Mouse (Mus musculus) frontal cortex, postnatal 36 days (tissue): ENCODE results near the gene Tmem247.
A peak's percentile ranks its signal among the peaks of the same experiment; 100 is the strongest.

Source experiments
- DNase-seq, 2 experiments: peaks; one replicate each; pipeline ENCODE4 v3.0.0; 2022; ENCODE audit warnings: low spot score in 2 of 2

Tmem247 gene

DNA sequence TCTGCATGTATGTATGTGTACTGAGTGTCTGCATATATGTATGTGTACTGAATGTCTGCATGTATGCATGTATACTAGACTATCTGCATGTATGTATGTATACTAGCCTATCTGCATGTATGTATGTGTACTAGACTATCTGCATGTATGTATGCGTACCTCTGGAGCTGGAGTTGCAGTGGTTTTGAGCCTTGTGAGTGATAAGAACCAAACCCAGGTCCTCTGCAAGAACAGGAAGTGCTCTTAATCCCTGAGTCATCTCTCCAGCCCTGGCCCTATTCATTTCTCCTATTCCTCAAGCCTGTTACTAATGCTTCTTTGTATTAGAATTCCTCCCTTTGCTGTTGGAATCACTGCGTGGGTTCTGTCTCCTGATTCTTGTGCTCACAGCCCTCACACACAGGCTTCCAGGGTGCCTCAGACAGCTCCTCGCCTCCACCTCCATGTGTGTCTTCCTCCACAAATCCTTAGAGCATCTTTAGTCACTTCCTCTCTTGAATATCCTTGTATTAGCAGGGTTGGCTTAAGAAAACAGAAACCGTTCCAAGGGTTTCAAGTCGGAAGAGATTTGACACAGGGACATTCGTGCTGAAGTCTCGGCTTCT is 4.0 kb upstream of the Tmem247 start:
- DNase-seq = no peak

DNA sequence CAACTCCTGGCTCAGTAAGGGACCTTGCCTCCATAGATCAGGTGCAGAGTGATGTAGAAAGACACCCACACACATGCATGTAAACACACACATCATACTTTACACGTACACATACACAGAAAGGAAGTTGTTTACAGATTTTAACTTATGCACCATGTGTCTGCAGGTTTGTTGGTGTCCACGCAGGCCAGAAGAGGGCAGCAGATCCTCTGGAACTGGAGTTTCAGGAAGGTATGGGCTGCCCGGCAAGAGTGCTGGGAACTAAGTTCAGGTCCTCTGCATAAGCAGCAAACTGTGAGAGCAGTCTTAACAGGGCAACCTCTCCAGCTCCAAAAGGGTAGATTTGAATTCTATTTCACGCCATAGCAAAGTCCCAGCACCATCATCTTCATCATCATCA is 1.6 kb upstream of the Tmem247 start:
- no peak for DNase-seq

DNA sequence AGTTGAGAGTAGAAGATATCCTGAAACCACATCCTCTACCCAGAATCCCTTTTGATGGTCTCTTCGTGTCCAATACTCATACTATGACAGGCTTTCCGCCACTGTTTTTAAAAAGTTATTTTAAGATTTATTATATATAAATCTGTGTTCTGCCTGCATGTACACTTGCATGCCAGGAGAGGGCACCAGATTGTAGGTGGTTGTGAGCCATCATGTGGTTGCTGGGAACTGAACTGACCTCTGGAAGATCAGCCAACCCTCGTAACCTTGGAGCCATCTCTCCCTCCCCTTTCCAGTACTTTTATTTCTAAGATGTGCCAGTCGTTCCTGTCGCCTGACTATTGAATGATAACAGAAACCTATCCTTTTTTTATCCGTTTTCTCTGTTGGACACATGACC is 1.6 kb downstream of the Tmem247 start:
- DNase-seq = no peak

DNA sequence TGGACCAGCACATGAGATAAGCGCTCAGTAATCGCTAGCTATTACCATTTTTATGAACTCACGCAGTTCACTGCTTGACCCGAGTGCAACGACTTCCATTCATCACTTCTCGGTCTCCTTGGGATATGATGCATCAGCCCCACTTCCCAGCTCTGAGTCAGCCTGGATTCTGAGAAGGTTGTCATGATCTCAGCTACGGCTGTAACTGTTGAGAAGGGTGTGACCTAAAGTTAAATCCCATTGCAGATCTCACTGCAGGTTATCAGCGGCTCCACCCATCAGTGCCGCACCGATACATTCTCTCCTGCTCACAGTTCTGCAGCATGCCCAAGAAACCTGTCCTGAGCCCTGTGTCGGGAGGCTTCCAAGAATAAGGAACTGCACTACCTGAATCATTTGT is 2.6 kb downstream of the Tmem247 start:
- no peak for DNase-seq

DNA sequence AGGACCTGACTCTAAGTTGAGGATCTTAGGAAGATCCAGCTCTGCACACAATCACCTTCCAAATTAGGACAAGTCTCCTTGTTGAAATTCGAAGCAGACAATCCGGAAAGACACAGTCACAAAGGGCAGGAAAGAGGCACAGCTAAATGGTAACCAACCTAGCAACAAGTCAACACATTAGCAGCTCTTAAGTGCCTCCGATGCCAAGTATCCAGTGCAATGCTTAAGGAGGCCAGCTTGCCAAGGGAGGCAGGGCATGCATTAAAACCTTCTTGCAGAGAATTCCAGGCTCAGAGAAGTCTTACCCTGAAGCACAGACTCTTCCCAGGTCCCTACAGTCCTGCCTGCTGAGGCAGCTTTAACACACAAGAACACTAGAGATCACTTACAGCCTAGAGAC is 7.5 kb downstream of the Tmem247 start:
- DNase-seq = no peak

DNA sequence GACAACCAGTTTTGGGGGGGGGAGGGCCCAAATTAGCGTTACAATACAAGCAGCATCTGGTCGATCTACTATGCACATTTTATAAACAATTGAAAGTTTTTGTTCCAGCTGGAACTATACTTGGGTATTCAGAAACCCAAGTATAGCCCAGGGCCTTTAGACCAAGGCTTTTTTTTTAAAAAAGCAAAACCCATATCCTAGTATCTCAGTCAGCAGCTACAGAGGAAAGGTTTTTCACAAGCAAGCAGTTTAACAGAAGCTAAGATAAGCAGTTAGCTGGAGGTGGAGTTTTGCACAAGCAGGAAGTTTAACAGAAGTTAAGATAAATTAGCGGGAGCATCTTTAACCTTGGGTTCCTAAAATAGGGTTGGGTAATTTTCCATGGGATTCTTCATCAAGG is 9.7 kb downstream of the Tmem247 start:
- no peak for DNase-seq

DNA sequence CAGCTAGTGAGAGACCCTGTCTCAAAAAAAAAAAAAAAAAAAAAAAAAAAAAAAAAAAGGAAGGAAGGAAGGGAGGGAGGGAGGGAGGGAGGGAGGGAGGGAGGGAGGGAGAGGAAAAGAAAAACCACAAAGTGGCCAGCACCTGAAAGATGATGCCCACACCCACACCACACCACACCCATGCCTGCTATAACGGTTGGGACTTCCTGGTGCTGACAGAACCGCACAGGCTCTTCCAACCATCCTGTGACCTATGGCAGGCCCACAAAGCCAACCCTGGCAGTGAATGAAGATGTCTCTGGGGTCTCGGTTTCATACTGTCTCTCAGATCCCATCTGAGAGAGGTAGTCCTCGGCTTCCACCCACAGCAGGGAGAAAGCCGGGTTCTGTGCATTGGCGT is 12.2 kb downstream of the Tmem247 start:
- no peak for DNase-seq

DNA sequence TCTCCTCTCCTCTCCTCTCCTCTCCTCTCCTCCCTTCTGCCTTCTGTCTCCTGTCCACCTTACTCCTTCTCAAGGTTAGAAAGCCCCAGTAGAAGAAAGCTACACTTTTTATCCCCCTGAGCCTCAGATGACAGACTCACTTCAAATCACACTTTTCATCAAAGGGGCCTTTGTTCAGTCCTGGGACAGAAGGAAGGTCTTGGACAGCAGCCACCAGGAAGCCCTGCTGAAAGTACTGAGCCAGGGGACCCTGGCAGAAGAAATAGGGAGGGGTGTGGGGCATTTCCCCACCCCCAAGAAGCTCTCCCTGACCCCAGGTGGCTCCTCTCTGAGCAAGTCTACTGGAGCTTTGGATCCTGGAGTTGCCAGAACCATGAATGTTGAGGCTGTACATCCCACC is 12.8 kb downstream of the Tmem247 start:
- DNase-seq = no peak

DNA sequence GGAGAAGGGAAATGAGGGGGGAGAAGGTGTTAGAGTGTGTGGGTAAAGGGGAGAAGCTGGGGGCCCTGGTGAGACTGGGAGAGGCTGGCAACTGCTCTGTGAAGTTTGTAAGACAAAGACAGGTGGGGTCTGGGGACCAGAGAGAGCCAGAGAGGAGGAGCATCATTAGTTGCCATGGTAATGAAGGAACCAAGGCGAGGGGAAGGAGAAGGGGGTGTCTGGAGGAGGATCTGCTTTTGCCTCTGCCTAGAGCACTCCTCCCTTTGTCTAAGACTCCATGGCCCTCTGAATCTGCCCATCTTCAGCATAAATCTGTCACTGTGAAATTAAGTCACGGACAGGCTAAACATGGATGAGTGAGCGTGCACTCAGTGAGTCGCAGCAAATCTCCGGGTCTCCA is 15.7 kb downstream of the Tmem247 start:
- DNase-seq = no peak

DNA sequence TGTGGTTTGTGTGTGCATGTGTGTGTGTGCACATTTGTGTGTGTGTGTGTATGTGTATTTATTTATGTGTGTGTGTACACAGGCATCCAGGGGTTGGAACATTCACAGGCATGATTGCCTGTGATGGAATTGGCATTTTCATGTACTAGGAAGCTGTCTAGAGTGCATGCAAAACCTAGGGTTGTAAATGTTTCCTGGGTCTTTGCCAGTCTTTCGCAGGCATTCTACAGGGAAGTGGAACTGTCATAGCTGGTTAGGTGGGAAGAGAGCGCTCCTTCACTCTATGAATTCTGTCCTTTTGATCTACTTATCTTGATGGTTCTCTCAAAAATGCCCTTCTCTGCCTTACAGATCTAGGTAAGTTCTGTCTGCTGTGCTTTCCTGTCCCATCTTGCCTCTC is 19.9 kb downstream of the Tmem247 start:
- no peak for DNase-seq

DNA sequence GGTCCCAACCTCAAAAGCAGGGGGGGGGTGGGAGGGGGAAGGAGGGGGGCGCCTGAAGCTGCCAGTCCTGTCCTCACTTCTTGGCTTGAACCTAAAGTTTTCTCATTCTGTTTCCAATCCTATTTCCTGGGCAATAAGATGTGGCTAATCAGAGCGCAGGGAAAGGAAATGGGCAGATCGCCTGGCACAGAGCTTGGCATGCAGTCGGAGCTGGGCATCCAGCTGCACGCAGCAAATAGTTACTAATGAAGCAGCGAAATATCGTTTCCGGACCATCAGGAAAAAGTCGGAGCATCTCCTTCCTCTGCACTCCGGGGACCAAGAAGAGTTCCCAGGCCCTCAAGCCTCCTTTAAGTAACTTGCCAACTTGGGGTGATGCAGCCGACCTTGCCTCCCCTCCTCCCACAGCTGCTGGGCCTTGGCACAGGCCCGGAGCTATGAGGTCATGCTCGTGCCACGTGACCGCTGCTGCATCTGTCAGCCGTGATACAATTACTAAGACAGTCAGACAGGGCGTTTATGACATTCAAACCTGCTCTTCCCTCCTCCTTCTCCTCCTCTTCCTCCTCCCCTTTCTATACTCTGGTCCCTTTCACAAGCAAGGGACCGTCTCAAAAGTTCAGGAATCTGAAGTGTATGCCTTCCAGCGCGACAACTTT is 20.5 kb downstream of the Tmem247 start:
- DNase-seq = peak; percentile 66 to 73

DNA sequence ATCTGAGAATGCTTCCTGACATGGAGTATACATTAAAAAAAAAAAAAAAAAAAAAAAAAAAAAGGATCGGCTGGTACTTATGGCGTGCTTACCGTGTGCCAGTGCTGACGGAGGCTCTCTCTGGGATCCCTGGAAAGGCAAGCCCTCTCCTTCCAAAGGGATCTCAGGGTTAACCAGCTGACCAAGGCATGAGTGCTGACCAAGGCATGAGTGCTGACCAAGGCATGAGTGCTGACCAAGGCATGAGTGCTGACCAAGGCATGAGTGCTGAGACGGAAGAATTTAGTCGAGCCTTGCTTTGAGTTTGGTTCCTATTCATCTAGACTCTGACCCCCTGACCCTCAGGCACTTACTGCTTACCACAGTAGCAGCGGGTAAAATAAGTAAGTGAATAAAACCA is 21.5 kb downstream of the Tmem247 start:
- no peak for DNase-seq

DNA sequence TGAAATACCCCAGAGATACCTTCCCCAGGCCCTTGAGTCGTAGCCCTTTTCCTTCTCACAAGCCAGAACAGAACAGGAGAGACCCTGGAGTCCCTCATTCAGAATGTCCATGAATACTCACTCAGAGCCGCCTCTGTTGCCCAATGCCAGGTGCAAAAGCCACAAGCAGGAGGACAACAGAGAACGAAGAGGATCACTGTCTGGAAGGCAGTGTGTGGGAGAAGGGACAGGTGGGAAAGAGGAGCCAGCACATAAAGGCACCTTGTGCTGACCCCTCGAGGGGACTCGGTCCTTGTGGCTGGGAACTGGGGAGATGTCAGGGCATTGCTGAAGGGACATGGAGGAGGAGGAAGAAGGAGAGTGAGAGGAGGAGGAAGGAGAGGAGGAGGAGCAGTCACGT is 25.0 kb downstream of the Tmem247 start:
- DNase-seq = no peak

DNA sequence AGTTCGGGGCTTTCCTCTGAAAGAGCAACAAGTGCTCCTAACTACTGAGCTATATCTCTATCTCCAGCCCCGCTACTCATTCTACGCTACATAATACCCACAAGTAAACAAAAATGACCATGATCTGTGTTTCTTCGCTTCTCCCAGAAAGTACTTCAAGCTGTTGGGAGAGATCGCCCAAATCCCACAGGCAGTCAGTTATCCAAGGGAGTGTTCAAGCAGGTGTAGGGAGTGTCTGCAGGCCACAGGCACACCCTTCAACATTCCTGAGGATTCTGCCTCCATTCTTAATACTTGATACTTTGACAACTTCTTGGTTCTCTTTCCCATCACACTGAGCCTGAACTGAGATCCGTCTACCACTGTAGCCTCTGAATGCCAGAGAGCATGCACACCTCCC is 26.0 kb downstream of the Tmem247 start:
- no peak for DNase-seq

DNA sequence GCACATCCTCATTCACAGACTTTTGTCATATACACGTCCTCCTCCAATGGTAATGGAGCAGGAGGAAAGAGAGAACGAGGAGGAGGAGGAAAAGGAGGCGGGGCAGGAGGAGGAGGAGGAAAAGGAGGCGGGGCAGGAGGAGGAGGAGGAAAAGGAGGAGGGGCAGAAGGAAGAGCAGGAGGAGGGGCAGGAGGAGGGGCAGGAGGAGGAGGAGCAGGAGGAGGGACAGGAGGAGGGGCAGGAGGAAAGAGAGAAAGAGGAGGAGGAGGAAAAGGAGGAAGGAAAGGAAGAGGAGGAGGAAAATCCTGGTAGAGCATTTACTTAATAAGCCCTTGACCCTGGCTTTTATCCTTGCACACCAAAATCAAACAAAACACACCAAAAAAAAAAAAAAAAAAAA is 28.9 kb downstream of the Tmem247 start:
- no peak for DNase-seq

DNA sequence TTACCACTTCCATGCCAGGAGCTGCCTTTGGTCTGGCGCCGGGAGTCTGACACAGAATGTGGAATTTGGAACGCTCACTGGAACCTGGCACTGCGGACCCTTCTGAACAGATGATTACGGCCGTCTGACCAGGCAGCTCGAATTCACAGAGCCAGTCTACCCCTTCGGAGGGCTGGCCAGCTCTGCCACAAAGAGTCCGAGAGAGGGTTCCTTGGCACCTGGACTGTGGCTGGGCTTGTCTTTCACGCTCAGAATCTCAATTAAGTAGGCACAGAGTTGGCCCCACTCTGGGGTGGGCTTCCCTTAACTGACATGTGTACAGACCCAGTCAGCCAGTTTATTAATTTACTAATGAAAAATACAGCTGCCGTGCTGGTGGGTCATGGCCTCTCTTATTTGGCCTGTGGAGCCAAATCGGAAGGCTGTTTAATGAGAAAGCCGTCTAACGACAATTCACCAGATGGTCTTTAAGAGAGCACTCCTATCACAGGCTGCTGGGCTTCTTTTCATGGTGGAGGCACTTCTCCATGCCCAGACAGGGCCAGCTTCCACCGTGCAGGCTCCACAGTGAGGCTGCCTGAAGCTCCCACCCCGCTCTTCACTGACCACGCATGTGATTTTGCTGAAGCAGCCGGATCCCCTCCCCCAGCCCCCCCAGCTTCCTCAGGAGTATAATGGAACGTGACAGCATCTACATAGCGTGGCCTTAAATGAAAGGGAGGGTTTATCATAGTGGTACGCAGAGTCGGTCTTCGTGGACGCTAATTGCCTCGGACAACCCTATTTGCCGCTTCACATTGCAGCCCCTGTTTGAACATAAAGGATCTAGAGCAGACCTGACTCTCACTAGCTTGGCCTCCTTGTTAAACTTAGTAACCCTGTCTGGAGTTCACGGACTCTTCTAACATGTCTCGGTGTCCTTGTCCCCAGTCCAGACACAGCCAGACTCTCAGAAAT is 31.0 kb downstream of the Tmem247 start, which contains the start of gene Atp6v1e2:
TSS of gene Atp6v1e2 (minus strand) at position 58 of the 957 bp plus-strand sequence.
- no peak for DNase-seq

DNA sequence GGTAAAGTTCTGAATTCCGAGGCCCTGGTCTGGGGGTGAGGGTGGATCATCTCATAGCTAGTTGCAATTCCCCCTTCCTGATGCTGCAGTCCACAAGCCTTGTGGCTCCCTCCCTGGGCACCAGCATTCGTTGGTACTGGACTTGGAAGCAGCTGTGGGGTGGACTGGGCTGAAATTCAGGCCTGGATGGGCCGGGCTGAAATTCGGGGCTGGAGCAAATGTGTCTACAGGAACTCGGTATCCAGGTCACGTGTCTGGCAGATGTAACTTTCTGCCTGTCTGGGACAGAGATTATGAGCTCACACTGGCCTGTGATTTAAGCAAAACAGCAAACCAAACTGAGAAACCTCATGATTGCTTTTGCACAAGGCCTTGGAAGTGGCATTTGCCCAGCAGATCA is 31.7 kb downstream of the Tmem247 start:
- no peak for DNase-seq

DNA sequence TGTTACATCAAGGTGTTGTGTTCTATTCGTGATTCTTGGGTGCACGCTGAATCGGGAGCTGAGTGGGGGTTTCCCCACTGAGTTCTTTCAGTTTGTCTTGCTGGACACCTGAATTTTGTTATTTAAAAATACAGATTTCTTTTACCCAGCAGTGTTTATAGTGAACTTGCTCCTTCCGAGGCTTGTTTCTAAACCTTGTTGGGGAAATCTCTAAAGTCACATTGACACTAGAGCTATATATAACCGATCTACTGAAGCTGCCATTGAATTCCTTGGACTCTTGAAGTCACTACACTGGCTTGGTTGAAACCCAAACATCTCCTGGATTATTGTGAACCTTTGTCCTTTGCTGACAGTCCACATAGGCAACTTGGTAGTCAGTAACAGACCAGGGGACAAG is 40.1 kb downstream of the Tmem247 start:
- no peak for DNase-seq

DNA sequence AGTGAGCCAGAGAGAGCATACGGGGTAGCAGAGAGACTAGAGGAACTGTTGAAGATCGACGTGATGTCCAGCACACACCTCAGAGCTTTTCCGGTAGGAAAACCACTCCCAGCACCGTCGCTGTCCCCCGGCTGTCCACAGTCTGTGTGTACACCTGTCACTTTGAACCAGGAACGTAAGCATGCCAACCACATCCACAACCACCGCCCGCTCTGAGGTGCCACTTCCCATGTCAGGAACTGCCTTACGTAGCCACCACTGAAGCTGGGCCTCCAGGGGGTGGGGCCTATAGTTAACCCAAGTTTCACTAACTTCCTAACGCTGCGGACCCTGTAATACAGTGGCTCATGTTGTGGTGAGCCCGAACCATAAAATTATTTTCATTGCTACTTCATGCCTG is 40.8 kb downstream of the Tmem247 start:
- DNase-seq = no peak

DNA sequence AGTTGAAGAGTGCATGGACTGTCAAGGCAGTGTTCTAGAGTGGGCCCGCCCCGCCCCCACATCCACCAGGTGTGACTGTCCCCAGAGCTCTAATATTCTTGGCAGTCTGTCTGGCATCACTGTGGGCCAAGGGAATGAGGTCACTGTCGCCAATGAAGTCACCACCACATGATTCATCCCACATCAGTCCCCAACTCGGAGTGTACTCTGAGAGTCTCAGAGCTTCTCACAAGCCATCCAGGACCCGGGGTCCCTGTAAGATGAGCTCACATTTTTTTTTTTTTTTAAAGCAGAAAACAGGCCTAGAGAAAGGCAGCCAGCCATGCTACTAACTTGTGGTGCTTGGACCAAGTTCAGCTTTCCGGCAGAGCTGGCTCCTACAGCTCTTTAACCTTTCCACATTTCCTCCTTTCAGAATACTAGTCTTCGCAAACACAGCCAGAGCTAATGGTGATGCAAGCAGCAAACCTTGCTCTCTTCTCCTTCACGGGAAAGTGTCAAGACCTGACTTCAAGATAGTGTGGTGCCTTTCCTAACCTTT is 44.2 kb downstream of the Tmem247 start:
- DNase-seq = no peak

DNA sequence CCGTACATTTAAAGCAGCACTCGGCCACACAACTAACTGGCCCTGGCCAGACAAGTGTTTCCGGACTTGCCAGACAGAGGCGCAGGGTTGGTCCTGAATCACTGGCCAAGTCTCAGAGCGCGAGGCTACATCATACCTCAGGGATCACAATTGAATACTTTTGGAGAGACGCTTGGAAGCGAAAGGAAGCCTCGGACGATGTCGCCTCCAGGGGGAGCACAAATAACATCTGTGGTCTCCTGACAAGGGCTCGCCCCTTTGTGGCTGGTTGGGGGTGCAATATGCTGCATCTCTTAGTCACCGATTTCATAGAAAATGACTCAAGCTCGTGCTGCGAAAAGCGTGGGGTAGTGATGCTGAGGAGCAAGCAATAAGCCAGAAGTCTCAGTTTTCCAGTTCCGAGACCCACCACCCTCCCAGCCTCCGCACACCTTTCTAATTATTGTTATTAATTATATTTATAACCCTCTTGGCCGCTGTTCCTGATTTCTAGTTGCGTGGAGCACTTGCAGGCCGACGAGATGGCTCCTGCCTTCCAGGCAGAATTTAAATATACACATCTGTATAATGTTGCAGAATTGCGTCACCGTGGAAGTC is 45.2 kb downstream of the Tmem247 start:
- peak; percentile 75 to 87 for DNase-seq
